Mouse (Mus musculus): ENCODE results near the gene Aldh1a3.

DNA sequence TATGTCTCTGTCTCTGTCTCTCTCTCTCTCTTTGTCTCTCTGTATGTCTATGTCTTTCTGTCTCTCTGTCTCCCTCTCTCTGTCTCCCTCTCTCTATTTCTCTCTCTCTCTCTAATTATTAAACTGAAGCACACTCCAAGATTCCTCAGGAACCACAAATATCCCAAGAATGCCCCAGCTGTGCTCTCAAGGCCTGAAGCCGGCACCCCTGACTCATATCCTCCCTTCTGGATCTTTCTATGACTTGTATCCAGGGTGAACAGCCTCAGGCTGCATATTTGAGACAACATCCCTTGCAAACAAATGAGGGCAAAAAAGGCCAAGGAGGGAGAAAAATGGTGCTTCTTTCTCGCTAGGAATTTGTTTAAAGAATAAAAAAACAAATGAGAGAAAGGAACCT is 61.4 kb downstream of the Aldh1a3 start, which contains the start of gene Gm10974:
- TF ChIP-seq POLR2A (IDR thresholded peaks at IDR 0.05; ENCODE audit: control insufficient read depth, extremely low read depth, insufficient read depth, low read length, poor library complexity) (no peak), CTCF (IDR thresholded peaks at IDR 0.05; ENCODE audit: borderline replicate concordance, control insufficient read depth, extremely low read depth, insufficient read depth, low read length, poor library complexity) (no peak)
